Mouse (Mus musculus): ENCODE measurements around the gene Ccdc155. TPM values are rescaled to one million over a fixed set of nuclear protein-coding genes. Genes with fewer than 3 reads are reported as not detected.
"Not testable (repeated sequence)": the region's sequence is repeated elsewhere in the genome, so short reads cannot be mapped to it uniquely, and the experiment has no call there.

The Ccdc155 gene
- polyA plus RNA-seq, 1 experiment from 2014 or later, result 0.41 TPM

DNA sequence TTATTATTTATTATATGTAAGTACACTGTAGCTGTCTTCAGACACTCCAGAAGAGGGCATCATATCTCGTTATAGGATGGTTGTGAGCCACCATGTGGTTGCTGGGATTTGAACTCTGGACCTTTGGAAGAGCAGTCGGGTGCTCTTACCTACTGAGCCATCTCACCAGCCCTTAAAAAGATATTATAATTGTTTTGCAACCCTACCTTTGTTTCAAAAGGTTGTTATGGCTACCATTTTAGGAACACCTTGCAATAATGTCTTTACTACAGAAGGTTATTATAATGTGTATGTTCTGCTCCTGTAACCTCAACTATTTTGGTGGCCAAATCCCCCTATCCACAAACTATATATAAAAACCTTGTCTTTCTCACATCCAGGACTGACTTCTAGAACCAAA, 51.6 kb downstream of the Ccdc155 start:
- H3K4me1 ChIP-seq (ENCODE audit: control insufficient read depth, insufficient read depth, low read length); H3K4me2 ChIP-seq (ENCODE audit: low read depth, low read length); DNase-seq (ENCODE audit: low spot score); H3K9me3 ChIP-seq (replicated peaks; ENCODE audit: control insufficient read depth, low read length); H3K4me3 ChIP-seq (ENCODE audit: low read depth, low read length); ATAC-seq (replicated peaks; ENCODE audit: insufficient number of reproducible peaks, low FRiP score, low TSS enrichment, low read depth); H3K27me3 ChIP-seq (ENCODE audit: control insufficient read depth, insufficient read depth, low read length); H3K27ac ChIP-seq (replicated peaks; ENCODE audit: low read depth, low read length); H3K9ac ChIP-seq (replicated peaks; ENCODE audit: low read length); H3K36me3 ChIP-seq (replicated peaks; ENCODE audit: control insufficient read depth, insufficient read depth, low read depth, low read length): not testable (repeated sequence)
- 81% methylated on average over 2 of the region's 2 CpGs for WGBS

GRCm38 (mm10) chr7:45151303-45151702, 53.4 kb downstream of the Ccdc155 start:
- Histone ChIP-seq H3K9ac (replicated peaks; ENCODE audit: low read length) (no peak overlapping the region), H3K36me3 (replicated peaks; ENCODE audit: control insufficient read depth, insufficient read depth, low read depth, low read length) (no peaks in the 10 kb centered on the region), H3K4me3 (ENCODE audit: low read depth, low read length) (no peak overlapping the region), H3K9me3 (replicated peaks; ENCODE audit: control insufficient read depth, low read length) (no peaks in the 10 kb centered on the region), H3K4me1 (ENCODE audit: control insufficient read depth, insufficient read depth, low read length) (peaks cover 6% of the 10 kb centered on the region), H3K27ac (replicated peaks; ENCODE audit: low read depth, low read length) (no peak overlapping the region), H3K27me3 (ENCODE audit: control insufficient read depth, insufficient read depth, low read length) (no peaks in the 10 kb centered on the region), H3K4me2 (ENCODE audit: low read depth, low read length) (no peak overlapping the region)
- WGBS, result 41% methylated on average over 11 of the region's 11 CpGs
- DNase-seq (ENCODE audit: low spot score) (peak; percentile 40), ATAC-seq (replicated peaks; ENCODE audit: insufficient number of reproducible peaks, low FRiP score, low TSS enrichment, low read depth) (no peak)

- Histone ChIP-seq H3K9ac (replicated peaks; ENCODE audit: low read length) (peak overlapping the region; percentile 23), H3K27me3 (ENCODE audit: control insufficient read depth, insufficient read depth, low read length) (no peaks in the 10 kb centered on the region), H3K4me2 (ENCODE audit: low read depth, low read length) (no peak overlapping the region), H3K36me3 (replicated peaks; ENCODE audit: control insufficient read depth, insufficient read depth, low read depth, low read length) (0 out of 2 replicates have a peak, but pooled peaks cover 2% of the 10 kb centered on the region), H3K9me3 (replicated peaks; ENCODE audit: control insufficient read depth, low read length) (no peaks in the 10 kb centered on the region), H3K27ac (replicated peaks; ENCODE audit: low read depth, low read length) (no peak overlapping the region), H3K4me1 (ENCODE audit: control insufficient read depth, insufficient read depth, low read length) (peaks cover 6% of the 10 kb centered on the region), H3K4me3 (ENCODE audit: low read depth, low read length) (no peak overlapping the region)
- no peak for DNase-seq (ENCODE audit: low spot score)
- ATAC-seq (replicated peaks; ENCODE audit: insufficient number of reproducible peaks, low FRiP score, low TSS enrichment, low read depth), result no peak
- WGBS, result 48% methylated on average over 4 of the region's 4 CpGs
These were observed 54.4 kb downstream of the Ccdc155 start for GRCm38 (mm10) chr7:45150321-45150720.

GRCm38 (mm10) chr7:45149545-45149944, 55.1 kb downstream of the Ccdc155 start:
- 50% methylated on average over 6 of the region's 6 CpGs for WGBS
- DNase-seq (ENCODE audit: low spot score) (no peak), ATAC-seq (replicated peaks; ENCODE audit: insufficient number of reproducible peaks, low FRiP score, low TSS enrichment, low read depth) (no peak)
- peaks cover 6% of the 10 kb centered on the region for H3K4me1 ChIP-seq (ENCODE audit: control insufficient read depth, insufficient read depth, low read length)
- H3K27me3 ChIP-seq (ENCODE audit: control insufficient read depth, insufficient read depth, low read length), result no peaks in the 10 kb centered on the region
- 0 out of 2 replicates have a peak, but pooled peaks cover 3% of the 10 kb centered on the region for H3K36me3 ChIP-seq (replicated peaks; ENCODE audit: control insufficient read depth, insufficient read depth, low read depth, low read length)
- H3K9me3 ChIP-seq (replicated peaks; ENCODE audit: control insufficient read depth, low read length), result no peaks in the 10 kb centered on the region
- no peak overlapping the region for H3K4me2 ChIP-seq (ENCODE audit: low read depth, low read length)
- H3K4me3 ChIP-seq (ENCODE audit: low read depth, low read length), result no peak overlapping the region
- no peak overlapping the region for H3K9ac ChIP-seq (replicated peaks; ENCODE audit: low read length)
- H3K27ac ChIP-seq (replicated peaks; ENCODE audit: low read depth, low read length), result no peak overlapping the region

DNA sequence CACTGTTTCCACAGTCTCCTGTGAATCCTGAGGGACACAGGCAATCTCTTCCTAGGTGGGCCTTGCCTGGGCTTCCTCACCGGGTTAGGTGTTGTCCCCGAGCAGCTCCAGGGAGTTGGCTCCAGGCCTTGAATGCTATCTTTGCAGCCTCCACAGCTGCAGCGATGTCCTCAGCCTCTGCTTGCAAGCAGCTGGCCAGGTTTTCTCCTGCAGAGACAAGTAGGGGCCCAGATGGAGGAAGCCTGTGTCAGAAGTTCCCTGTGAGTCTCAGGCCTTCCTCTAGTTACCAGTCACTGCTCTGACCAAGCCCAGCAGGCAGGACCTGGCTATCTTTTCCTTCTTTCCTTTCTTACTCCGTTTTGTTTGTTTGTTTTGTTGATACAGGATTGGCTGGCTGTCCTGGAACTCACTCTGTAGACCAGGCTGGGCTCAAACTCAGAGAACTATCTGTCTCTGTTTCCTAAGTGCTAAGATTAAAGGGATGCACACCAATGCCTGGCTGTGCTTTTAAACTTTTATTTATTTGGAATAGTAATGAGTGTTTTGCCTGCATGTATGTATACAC, 56.1 kb downstream of the Ccdc155 start:
- Histone ChIP-seq H3K9ac (replicated peaks; ENCODE audit: low read length) (no peak overlapping the region; the same call in 1 of the 2 replicates), H3K27me3 (ENCODE audit: control insufficient read depth, insufficient read depth, low read length) (no peaks in the 10 kb centered on the region), H3K36me3 (replicated peaks; ENCODE audit: control insufficient read depth, insufficient read depth, low read depth, low read length) (0 out of 2 replicates have a peak, but pooled peaks cover 3% of the 10 kb centered on the region), H3K4me2 (ENCODE audit: low read depth, low read length) (no peak overlapping the region), H3K9me3 (replicated peaks; ENCODE audit: control insufficient read depth, low read length) (no peaks in the 10 kb centered on the region), H3K4me1 (ENCODE audit: control insufficient read depth, insufficient read depth, low read length) (peaks cover 6% of the 10 kb centered on the region), H3K27ac (replicated peaks; ENCODE audit: low read depth, low read length) (no peak overlapping the region), H3K4me3 (ENCODE audit: low read depth, low read length) (no peak overlapping the region)
- no peak for ATAC-seq (replicated peaks; ENCODE audit: insufficient number of reproducible peaks, low FRiP score, low TSS enrichment, low read depth)
- WGBS, result 64% methylated on average over 4 of the region's 4 CpGs
- no peak for DNase-seq (ENCODE audit: low spot score)

- WGBS, result 96% methylated on average over 11 of the region's 11 CpGs
- no peak overlapping the region for H3K4me3 ChIP-seq (ENCODE audit: low read depth, low read length)
- H3K4me1 ChIP-seq (ENCODE audit: control insufficient read depth, insufficient read depth, low read length), result peaks cover 6% of the 10 kb centered on the region; the same call in 1 of the 2 replicates
- 0 out of 2 replicates have a peak, but pooled peaks cover 3% of the 10 kb centered on the region for H3K36me3 ChIP-seq (replicated peaks; ENCODE audit: control insufficient read depth, insufficient read depth, low read depth, low read length)
- no peak overlapping the region for H3K27ac ChIP-seq (replicated peaks; ENCODE audit: low read depth, low read length)
- no peak overlapping the region for H3K9ac ChIP-seq (replicated peaks; ENCODE audit: low read length)
- no peaks in the 10 kb centered on the region for H3K9me3 ChIP-seq (replicated peaks; ENCODE audit: control insufficient read depth, low read length)
- DNase-seq (ENCODE audit: low spot score) (no peak), ATAC-seq (replicated peaks; ENCODE audit: insufficient number of reproducible peaks, low FRiP score, low TSS enrichment, low read depth) (no peak)
- no peak overlapping the region for H3K4me2 ChIP-seq (ENCODE audit: low read depth, low read length)
- no peaks in the 10 kb centered on the region for H3K27me3 ChIP-seq (ENCODE audit: control insufficient read depth, insufficient read depth, low read length)
These were observed 56.8 kb downstream of the Ccdc155 start for GRCm38 (mm10) chr7:45147899-45148298.

DNA sequence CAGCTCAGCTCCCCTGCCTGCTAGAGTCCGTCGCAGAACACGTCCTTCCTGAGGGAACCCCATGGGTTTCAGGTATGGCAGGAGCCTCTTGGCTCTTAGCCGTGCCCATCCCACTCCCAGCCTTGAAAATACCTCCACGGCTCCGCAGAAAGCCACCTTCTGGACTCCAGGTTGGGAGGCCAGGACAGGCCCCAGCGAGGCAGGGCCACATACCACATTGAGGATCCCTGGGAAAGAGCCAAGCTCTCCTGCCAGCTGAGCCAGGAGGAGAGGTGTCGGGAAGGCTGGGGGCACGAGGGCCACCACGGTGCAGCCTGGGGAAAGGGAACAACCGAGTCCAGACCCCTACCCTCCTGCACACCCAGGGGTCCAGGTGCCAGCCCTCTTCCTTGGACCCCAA, 57.4 kb downstream of the Ccdc155 start:
- H3K9me3 ChIP-seq (replicated peaks; ENCODE audit: control insufficient read depth, low read length), result no peaks in the 10 kb centered on the region
- H3K4me1 ChIP-seq (ENCODE audit: control insufficient read depth, insufficient read depth, low read length), result peaks cover 6% of the 10 kb centered on the region; the same call in 1 of the 2 replicates
- 0 out of 2 replicates have a peak, but pooled peaks cover 3% of the 10 kb centered on the region for H3K36me3 ChIP-seq (replicated peaks; ENCODE audit: control insufficient read depth, insufficient read depth, low read depth, low read length)
- no peak overlapping the region for H3K27ac ChIP-seq (replicated peaks; ENCODE audit: low read depth, low read length)
- ATAC-seq (replicated peaks; ENCODE audit: insufficient number of reproducible peaks, low FRiP score, low TSS enrichment, low read depth) (no peak), DNase-seq (ENCODE audit: low spot score) (no peak)
- H3K27me3 ChIP-seq (ENCODE audit: control insufficient read depth, insufficient read depth, low read length), result no peaks in the 10 kb centered on the region
- H3K4me3 ChIP-seq (ENCODE audit: low read depth, low read length), result no peak overlapping the region
- H3K9ac ChIP-seq (replicated peaks; ENCODE audit: low read length), result no peak overlapping the region
- no peak overlapping the region for H3K4me2 ChIP-seq (ENCODE audit: low read depth, low read length)
- 94% methylated on average over 11 of the region's 11 CpGs for WGBS

DNA sequence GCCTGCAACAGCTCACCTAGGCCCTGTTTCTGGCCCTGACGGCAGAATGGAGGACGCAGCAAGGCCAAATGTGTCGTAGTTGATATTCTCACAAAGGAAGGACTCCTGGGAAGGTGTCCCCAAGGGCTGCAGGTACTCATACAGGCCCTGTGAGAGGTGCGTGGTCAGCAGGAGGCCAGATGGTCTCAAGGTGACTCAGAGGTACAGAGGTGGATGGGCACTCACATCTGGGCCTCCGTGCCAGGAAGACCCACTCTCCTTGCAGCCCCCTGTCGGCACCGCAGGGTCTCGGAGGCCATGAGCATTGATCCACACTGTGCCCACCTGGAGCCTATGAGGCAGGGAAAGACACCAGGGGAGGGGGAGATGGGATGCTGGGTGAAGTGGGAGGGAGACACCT, 59.2 kb downstream of the Ccdc155 start:
- Histone ChIP-seq H3K27ac (replicated peaks; ENCODE audit: low read depth, low read length) (no peak overlapping the region), H3K4me2 (ENCODE audit: low read depth, low read length) (no peak overlapping the region), H3K9me3 (replicated peaks; ENCODE audit: control insufficient read depth, low read length) (no peaks in the 10 kb centered on the region), H3K9ac (replicated peaks; ENCODE audit: low read length) (no peak overlapping the region), H3K27me3 (ENCODE audit: control insufficient read depth, insufficient read depth, low read length) (no peaks in the 10 kb centered on the region), H3K36me3 (replicated peaks; ENCODE audit: control insufficient read depth, insufficient read depth, low read depth, low read length) (peaks cover 3% of the 10 kb centered on the region; the same call in 1 of the 2 replicates), H3K4me3 (ENCODE audit: low read depth, low read length) (no peak overlapping the region), H3K4me1 (ENCODE audit: control insufficient read depth, insufficient read depth, low read length) (no peaks in the 10 kb centered on the region)
- 94% methylated on average over 8 of the region's 8 CpGs for WGBS
- DNase-seq (ENCODE audit: low spot score), result no peak
- ATAC-seq (replicated peaks; ENCODE audit: insufficient number of reproducible peaks, low FRiP score, low TSS enrichment, low read depth), result no peak

Measured in embryonic facial prominence, embryonic 11.5 days (tissue).